Mouse (Mus musculus) thymus, postnatal 14 days (tissue): Measurements from ENCODE around the gene Hoxb3.

Experiments used
- DNase-seq: peaks from one replicate; pipeline ENCODE4 v3.0.0; 2021

Gene Hoxb3

DNA sequence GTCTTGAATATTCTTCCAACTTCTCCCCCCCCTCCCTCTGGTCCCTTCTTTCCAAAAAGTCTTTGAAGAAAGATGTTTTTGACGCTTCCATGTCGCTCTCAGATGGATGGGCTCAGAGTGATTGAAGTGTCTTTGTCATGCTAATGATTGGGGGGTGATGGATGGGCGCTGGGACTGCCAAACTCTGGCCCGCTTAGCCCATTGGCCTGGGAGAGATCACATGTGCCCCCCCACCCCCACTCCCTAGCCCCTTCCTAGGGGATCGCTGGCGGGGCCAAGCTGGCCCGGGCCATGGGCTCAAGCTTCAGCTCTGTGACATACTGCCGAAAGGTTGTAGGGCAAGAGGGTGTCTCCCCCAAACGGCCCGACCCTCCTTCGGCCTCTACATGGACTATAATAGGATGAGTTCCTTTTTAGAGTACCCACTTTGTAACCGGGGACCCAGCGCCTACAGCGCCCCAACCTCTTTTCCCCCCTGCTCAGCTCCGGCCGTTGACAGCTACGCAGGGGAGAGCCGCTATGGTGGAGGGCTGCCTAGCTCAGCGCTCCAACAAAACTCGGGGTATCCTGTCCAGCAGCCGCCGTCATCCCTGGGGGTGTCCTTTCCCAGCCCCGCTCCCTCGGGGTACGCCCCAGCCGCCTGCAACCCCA lies 42.4 kb downstream of the Hoxb3 start, which contains the start of gene Hoxb1:
TSS of gene Hoxb1 (plus strand) at position 312 of the 651 bp plus-strand sequence.
- DNase-seq: no peak

GRCm38 (mm10) chr11:96366092-96367041 lies 43.2 kb downstream of the Hoxb3 start:
- no peak for DNase-seq

GRCm38 (mm10) chr11:96367141-96367540 lies 44.0 kb downstream of the Hoxb3 start:
- no peak for DNase-seq

GRCm38 (mm10) chr11:96368686-96369085 lies 45.6 kb downstream of the Hoxb3 start:
- DNase-seq: no peak

DNA sequence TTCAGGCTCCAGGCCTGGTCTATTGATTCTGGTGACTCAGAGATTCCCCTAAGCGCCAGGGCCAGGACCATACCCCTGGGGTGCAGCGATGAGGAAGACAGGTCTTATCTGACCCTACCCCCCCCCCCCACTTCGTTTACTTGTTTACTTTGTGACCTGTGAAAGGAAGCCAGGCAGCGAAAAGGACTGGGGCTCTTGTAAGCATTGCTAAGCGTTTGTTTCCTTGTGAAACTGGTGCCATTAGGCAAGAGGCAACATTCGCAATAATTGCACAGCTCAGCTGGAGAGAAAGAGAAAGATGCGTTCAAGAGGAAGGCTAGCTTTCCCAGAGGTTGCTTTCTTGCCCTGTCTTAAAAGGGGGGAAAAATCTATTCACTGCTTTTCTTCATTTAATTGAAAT lies 46.0 kb downstream of the Hoxb3 start:
- no peak for DNase-seq

GRCm38 (mm10) chr11:96371726-96372125 lies 48.6 kb downstream of the Hoxb3 start:
- DNase-seq: no peak

GRCm38 (mm10) chr11:96372519-96372918 lies 49.4 kb downstream of the Hoxb3 start:
- DNase-seq: no peak

- no peak for DNase-seq
These were observed 51.7 kb downstream of the Hoxb3 start for GRCm38 (mm10) chr11:96374810-96375209.

GRCm38 (mm10) chr11:96383381-96383780 lies 60.3 kb downstream of the Hoxb3 start:
- no peak for DNase-seq

GRCm38 (mm10) chr11:96387635-96388034 lies 64.5 kb downstream of the Hoxb3 start:
- DNase-seq: no peak

- no peak for DNase-seq
These were observed 73.9 kb downstream of the Hoxb3 start for GRCm38 (mm10) chr11:96396772-96397626.
